19 mouse cellular contexts compared by ENCODE assay signal in genomic region chr6:64970158-64970557, GRCm38 (mm10).
"Had no signal": no experiment of that assay in that cellular context is flagged by ENCODE, and none has a peak within 500 bp of the region (broad histone marks: within the 10 kb centered on the region; RNA-seq: fewer than 3 reads in every experiment).

No protein-coding gene starts in this region.

- H3K27ac ChIP-seq: kidney, embryonic 15.5 days; limb, embryonic 10.5 days; limb, embryonic 13.5 days; liver, embryonic 13.5 days; midbrain, embryonic 10.5 days; midbrain, embryonic 13.5 days; neural tube, embryonic 13.5 days; stomach, embryonic 15.5 days had no signal

- ATAC-seq: midbrain, embryonic 13.5 days had no signal

- DNase-seq: kidney, adult 8-10 months; kidney, postnatal 10 days; kidney, postnatal 36 days; layer of hippocampus, adult 9-11 months; liver, embryonic 13.5 days; lung, adult 2 months; lung, postnatal 14 days; lung, postnatal 4 days; retina, postnatal 1 day; right cerebral cortex, postnatal 25 days; spleen, adult 18-20 months; thymus, postnatal 25 days had no signal

- H3K4me3 ChIP-seq: kidney, embryonic 15.5 days; limb, embryonic 10.5 days; limb, embryonic 13.5 days; liver, embryonic 13.5 days; midbrain, embryonic 10.5 days; midbrain, embryonic 13.5 days; neural tube, embryonic 13.5 days; stomach, embryonic 15.5 days had no signal

- H3K9me3 ChIP-seq: kidney, embryonic 15.5 days; limb, embryonic 10.5 days; limb, embryonic 13.5 days; liver, embryonic 13.5 days; midbrain, embryonic 10.5 days; midbrain, embryonic 13.5 days; neural tube, embryonic 13.5 days; stomach, embryonic 15.5 days had no signal

- H3K4me1 ChIP-seq: kidney, embryonic 15.5 days; limb, embryonic 10.5 days; limb, embryonic 13.5 days; liver, embryonic 13.5 days; midbrain, embryonic 10.5 days; midbrain, embryonic 13.5 days; neural tube, embryonic 13.5 days; stomach, embryonic 15.5 days had no signal

- H3K4me2 ChIP-seq: kidney, embryonic 15.5 days; limb, embryonic 13.5 days; liver, embryonic 13.5 days; midbrain, embryonic 13.5 days; neural tube, embryonic 13.5 days; stomach, embryonic 15.5 days had no signal

- H3K36me3 ChIP-seq: kidney, embryonic 15.5 days; limb, embryonic 10.5 days; limb, embryonic 13.5 days; liver, embryonic 13.5 days; midbrain, embryonic 10.5 days; midbrain, embryonic 13.5 days; neural tube, embryonic 13.5 days; stomach, embryonic 15.5 days had no signal

- H3K27me3 ChIP-seq: kidney, embryonic 15.5 days; limb, embryonic 13.5 days; liver, embryonic 13.5 days; midbrain, embryonic 13.5 days; neural tube, embryonic 13.5 days; stomach, embryonic 15.5 days had no signal

- H3K9ac ChIP-seq: kidney, embryonic 15.5 days; limb, embryonic 13.5 days; liver, embryonic 13.5 days; midbrain, embryonic 13.5 days; neural tube, embryonic 13.5 days; stomach, embryonic 15.5 days had no signal
